Mouse (Mus musculus) left cerebral cortex, adult 2 months (tissue): ENCODE measurements around the gene Dapk1. TPM values are rescaled to one million over a fixed set of nuclear protein-coding genes. Genes with fewer than 3 reads are reported as not detected.

ENCODE experiments used
- DNase-seq, 2 experiments: peaks; one replicate each; pipeline ENCODE4 v3.0.0; 2021 to 2022; ENCODE audit warnings: low spot score in 2 of 2, mixed read lengths in 1 of 2; ENCODE audit errors: extremely low spot score in 1 of 2
- H3K27ac ChIP-seq: fragments of 200-600 bp; 2 replicates; pipeline ENCODE4 v1.8.1; 2022
- H3K4me3 ChIP-seq: fragments of 200-600 bp; 2 replicates; pipeline ENCODE4 v1.8.1; 2022
- CTCF ChIP-seq: fragments of 200-600 bp; IDR thresholded peaks from 2 replicates; pipeline ENCODE4 v1.8.1; 2022; ENCODE audit warnings: antibody characterized with exemption, mild to moderate bottlenecking, moderate library complexity
- intact Hi-C: fragments of 180-260 bp; cut with DNase I; formaldehyde crosslinking; loops from one replicate; pipeline ENCODE4 v1.15.1; 2025
- total RNA-seq, 2 experiments: library from RNA; stranded (reverse); gene quantifications; 2 replicates each; pipeline ENCODE4 v1.2.3; 2021

Gene Dapk1
- total RNA-seq, 2 experiments from 2014 or later, result 101 to 105 TPM

DNA sequence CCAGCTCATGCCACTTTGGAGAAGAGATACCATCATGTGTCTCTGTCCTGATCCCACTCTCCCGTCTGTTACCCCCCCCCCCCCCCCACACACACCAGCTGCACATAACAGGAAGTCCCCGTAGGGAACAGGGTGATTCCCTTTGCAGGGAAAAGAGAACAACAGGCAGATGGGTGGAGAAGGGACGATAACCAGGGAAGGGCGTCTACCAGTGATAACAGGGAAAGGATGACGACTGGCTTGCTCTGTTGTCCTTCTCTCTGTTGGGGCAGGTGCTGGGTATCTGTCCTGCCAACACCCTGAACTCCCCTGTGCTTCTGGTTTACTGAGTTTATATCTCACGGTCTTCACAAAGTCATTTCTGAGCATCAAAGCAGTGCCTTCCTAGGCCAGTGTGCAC, 18.0 kb downstream of the Dapk1 start:
- Histone ChIP-seq H3K4me3 (no peak overlapping the region), H3K27ac (no peak overlapping the region)
- no peak for DNase-seq
- intact Hi-C loops, result no loop called here
- no peak for TF ChIP-seq CTCF

GRCm38 (mm10) chr13:60621411-60621965, 19.7 kb downstream of the Dapk1 start:
- intact Hi-C loops, result no loop called here
- Histone ChIP-seq H3K4me3 (no peak overlapping the region), H3K27ac (no peak overlapping the region)
- no peak for DNase-seq
- no peak for TF ChIP-seq CTCF

DNA sequence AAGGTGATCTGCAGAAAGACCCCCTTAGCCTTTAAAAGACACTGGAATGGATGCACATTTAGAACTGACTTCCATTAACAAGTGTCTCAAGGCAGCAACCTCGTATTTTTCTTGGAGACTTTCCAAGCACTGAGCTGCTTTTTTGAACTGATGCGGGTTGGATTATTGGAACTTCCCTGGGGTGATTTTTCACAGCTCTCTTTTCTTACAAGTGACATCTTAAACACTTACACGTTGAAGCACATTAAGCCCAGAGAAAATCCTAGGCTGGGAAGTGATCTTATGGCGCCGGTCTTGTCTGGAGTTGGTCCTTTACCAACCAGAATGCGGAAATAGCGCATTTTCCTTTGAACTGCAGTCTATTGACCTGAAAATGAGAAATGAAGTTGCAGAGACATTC, 23.8 kb downstream of the Dapk1 start:
- Histone ChIP-seq H3K27ac (no peak overlapping the region), H3K4me3 (no peak overlapping the region)
- TF ChIP-seq CTCF, result no peak
- intact Hi-C loops, result no loop called here
- DNase-seq, result no peak

- no peak for DNase-seq
- no peak for TF ChIP-seq CTCF
- intact Hi-C loops, result loop anchor here (2.0 kb wide), 1 partner anchor 25 kb away; no protein-coding TSS in a partner anchor
- Histone ChIP-seq H3K4me3 (no peak overlapping the region), H3K27ac (peak overlapping the region; percentile 19)
Observed at GRCm38 (mm10) chr13:60627843-60628656, 26.3 kb downstream of the Dapk1 start.

DNA sequence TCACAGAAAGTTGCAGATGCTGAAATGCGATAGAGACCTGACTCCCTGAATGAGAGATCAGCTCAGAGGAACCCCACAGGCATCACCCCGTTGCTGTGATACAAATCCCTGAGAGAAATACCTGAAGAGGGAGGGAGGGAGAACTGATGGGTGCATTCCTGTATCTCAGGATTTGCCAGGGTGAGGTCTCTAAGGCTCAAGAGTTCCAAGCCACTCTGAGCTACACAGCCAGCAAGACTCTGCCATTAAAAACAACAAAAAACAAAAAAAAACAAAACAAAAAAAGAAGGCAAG, 26.9 kb downstream of the Dapk1 start:
- intact Hi-C loops, result loop anchor here (2.0 kb wide), 1 partner anchor 26 kb away; no protein-coding TSS in a partner anchor
- Histone ChIP-seq H3K4me3 (no peak overlapping the region), H3K27ac (no peak overlapping the region; the same call in 1 of the 2 replicates)
- no peak for DNase-seq
- TF ChIP-seq CTCF, result no peak

GRCm38 (mm10) chr13:60629419-60629818, 27.7 kb downstream of the Dapk1 start:
- TF ChIP-seq CTCF, result no peak
- no peak for DNase-seq
- Histone ChIP-seq H3K27ac (no peak overlapping the region), H3K4me3 (no peak overlapping the region)
- intact Hi-C loops, result loop anchor here (2.0 kb wide), 1 partner anchor 27 kb away; no protein-coding TSS in a partner anchor

GRCm38 (mm10) chr13:60633945-60634344, 32.2 kb downstream of the Dapk1 start:
- no peak for TF ChIP-seq CTCF
- intact Hi-C loops, result no loop called here
- DNase-seq, result no peak
- Histone ChIP-seq H3K27ac (no peak overlapping the region), H3K4me3 (no peak overlapping the region)

- intact Hi-C loops, result loop anchor here (5.0 kb wide), 1 partner anchor 42 kb away; no protein-coding TSS in a partner anchor
- TF ChIP-seq CTCF, result no peak
- Histone ChIP-seq H3K4me3 (no peak overlapping the region), H3K27ac (no peak overlapping the region)
- no peak for DNase-seq
Observed at GRCm38 (mm10) chr13:60635636-60636035, 33.9 kb downstream of the Dapk1 start.

- TF ChIP-seq CTCF, result no peak
- DNase-seq, result peak in 1 of 2 experiments; percentile 36
- intact Hi-C loops, result loop anchor here (5.0 kb wide), 1 partner anchor 38 kb away; no protein-coding TSS in a partner anchor
- Histone ChIP-seq H3K4me3 (no peak overlapping the region), H3K27ac (no peak overlapping the region; the same call in 1 of the 2 replicates)
Observed at GRCm38 (mm10) chr13:60639482-60640055, 37.8 kb downstream of the Dapk1 start.

- no peak for DNase-seq
- intact Hi-C loops, result no loop called here
- no peak overlapping the region for H3K4me3 ChIP-seq
- peak; percentile 31 for TF ChIP-seq CTCF
- H3K27ac ChIP-seq, result peak overlapping the region; percentile 9; the same call in 1 of the 2 replicates
Observed at GRCm38 (mm10) chr13:60640420-60640819, 38.7 kb downstream of the Dapk1 start.

GRCm38 (mm10) chr13:60644457-60644889, 42.7 kb downstream of the Dapk1 start:
- DNase-seq, result no peak
- intact Hi-C loops, result no loop called here
- TF ChIP-seq CTCF, result no peak
- no peak overlapping the region for H3K27ac ChIP-seq
- no peak overlapping the region for H3K4me3 ChIP-seq

- no peak overlapping the region for H3K27ac ChIP-seq
- no peak for DNase-seq
- no peak overlapping the region for H3K4me3 ChIP-seq
- no peak for TF ChIP-seq CTCF
- intact Hi-C loops, result no loop called here
Observed at GRCm38 (mm10) chr13:60646791-60647190, 45.0 kb downstream of the Dapk1 start.
